Mouse (Mus musculus): ENCODE measurements around the gene Gm20807. TPM values are rescaled to one million over a fixed set of nuclear protein-coding genes. Genes with fewer than 3 reads are reported as not detected.
"Not testable (repeated sequence)": the region's sequence is repeated elsewhere in the genome, so short reads cannot be mapped to it uniquely, and the experiment has no call there.

The Gm20807 gene
- not detected for total RNA-seq (2022)

DNA sequence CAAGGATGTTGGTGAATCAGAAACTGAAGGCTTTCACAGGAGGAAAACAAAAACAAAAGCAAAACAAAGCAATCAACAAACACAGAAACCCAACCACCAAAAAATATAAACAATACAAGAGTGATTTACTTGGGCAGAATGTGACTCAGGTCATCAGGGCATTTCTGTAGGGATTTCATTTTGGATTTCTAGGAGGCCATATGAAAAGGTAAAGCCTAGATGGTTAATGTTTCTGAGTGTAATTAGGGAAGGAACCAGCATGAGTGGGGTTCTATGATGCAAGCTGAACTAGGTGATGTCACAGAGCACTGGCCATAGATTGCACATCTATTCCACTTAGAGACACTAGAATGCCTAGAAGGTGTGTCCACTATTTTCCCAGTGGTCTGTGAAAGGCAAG is at the start of gene Gm20807:
Gene Gm20807 (plus strand): TSS at position 301 of the 400 bp plus-strand sequence.
- DNase-seq (ENCODE audit: low spot score) = not testable (repeated sequence)

Other genes with a start within 250 kb of the Gm20807 start
- not detected for gene Gm21891, start 90.6 kb downstream of the Gm20807 start, total RNA-seq (2022)
- gene Gm21425, start 119.1 kb downstream of the Gm20807 start, total RNA-seq (2022) = not detected
- gene Gm21828, start 181.0 kb downstream of the Gm20807 start, total RNA-seq (2022) = not detected
- gene Gm21440, start 209.5 kb downstream of the Gm20807 start, total RNA-seq (2022) = not detected
- not detected for gene Gm21454, start 209.6 kb downstream of the Gm20807 start, total RNA-seq (2022)

Data from heart, adult 8-10 months (tissue).